Mouse (Mus musculus) bone marrow, adult 2 months (tissue): Measurements from ENCODE around the gene Phactr2.

Experiments
- CTCF ChIP-seq: fragments of 200-500 bp; IDR thresholded peaks from 2 replicates; pipeline ENCODE4 v1.5.1; 2011; ENCODE audit warnings: low read length, control low read depth; ENCODE audit not compliant: control insufficient read depth, insufficient read depth
- POLR2A ChIP-seq: fragments of 200-500 bp; IDR thresholded peaks from 2 replicates; pipeline ENCODE4 v1.6.1; 2011; ENCODE audit warnings: low read depth, mild to moderate bottlenecking, control low read depth, low read length, borderline replicate concordance; ENCODE audit not compliant: control insufficient read depth

DNA sequence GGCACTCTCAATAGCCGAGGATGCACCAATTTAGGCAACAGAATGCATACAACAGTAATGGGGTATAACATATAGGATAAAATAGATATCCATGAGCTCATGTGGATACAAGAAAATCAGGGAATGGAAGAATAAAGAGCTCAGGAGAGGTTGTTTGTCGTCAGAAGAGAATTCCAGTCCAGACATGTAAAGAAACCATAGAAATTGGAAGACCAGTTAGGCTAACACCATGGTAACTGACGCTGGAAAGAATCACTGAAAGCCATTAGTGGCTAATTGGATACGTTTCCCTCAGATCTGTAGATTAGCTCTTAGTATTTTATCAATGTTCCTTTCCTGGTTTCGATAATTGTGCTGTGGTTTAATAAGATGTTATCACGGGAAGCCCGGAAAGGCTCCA lies 41.2 kb downstream of the Phactr2 start:
- TF ChIP-seq CTCF: no peak
- no peak for TF ChIP-seq POLR2A
